Mouse (Mus musculus) midbrain, embryonic 13.5 days (tissue): ENCODE data around the gene Lingo2. TPM values are rescaled to one million over a fixed set of nuclear protein-coding genes. Genes with fewer than 3 reads are reported as not detected.

Experiments
- ATAC-seq: fragments of 200-750 bp; cut with Nextera tagmentation; 2 replicates; pipeline ENCODE4 v1.8.0; 2017; ENCODE audit warnings: mild to moderate bottlenecking, moderate TSS enrichment, moderate library complexity
- H3K27ac ChIP-seq: fragments of 300-500 bp; sonication (generic); 2 replicates; pipeline ENCODE4 v1.5.1; 2015; ENCODE audit warnings: inconsistent platforms, mild to moderate bottlenecking, moderate library complexity
- H3K27me3 ChIP-seq: fragments of 300-500 bp; sonication (generic); 2 replicates; pipeline ENCODE4 v1.6.1; 2015; ENCODE audit warnings: mild to moderate bottlenecking, inconsistent platforms
- H3K36me3 ChIP-seq: fragments of 300-500 bp; sonication (generic); 2 replicates; pipeline ENCODE4 v1.6.1; 2015; ENCODE audit warnings: mild to moderate bottlenecking, inconsistent platforms
- H3K4me1 ChIP-seq: fragments of 300-500 bp; sonication (generic); replicated peaks from 2 replicates; pipeline ENCODE4 v1.6.1; 2015; ENCODE audit warnings: inconsistent platforms
- H3K4me2 ChIP-seq: fragments of 300-500 bp; sonication (generic); replicated peaks from 2 replicates; pipeline ENCODE4 v1.6.1; 2015; ENCODE audit warnings: moderate library complexity, mild to moderate bottlenecking, inconsistent platforms
- H3K4me3 ChIP-seq: fragments of 300-500 bp; sonication (generic); replicated peaks from 2 replicates; pipeline ENCODE4 v1.5.1; 2015; ENCODE audit warnings: mild to moderate bottlenecking, inconsistent platforms
- H3K9ac ChIP-seq: fragments of 300-500 bp; sonication (generic); replicated peaks from 2 replicates; pipeline ENCODE4 v1.6.1; 2015; ENCODE audit warnings: mild to moderate bottlenecking, inconsistent platforms
- H3K9me3 ChIP-seq: fragments of 300-500 bp; sonication (generic); 2 replicates; pipeline ENCODE4 v1.6.1; 2016; ENCODE audit warnings: mild to moderate bottlenecking, inconsistent platforms
- WGBS: fragments of 180-500 bp; shearing (Covaris S2); methylation state at CpG from one replicate; pipeline ENCODE4 v1.1.7; 2015; 5-methylcytosine and 5-hydroxymethylcytosine counted together
- polyA plus RNA-seq: library from polyadenylated mRNA; unstranded; fragments of >200 nt; fragmentation: Nextera tagmentation; extraction: Ambion mirVana; gene quantifications from 2 replicates; pipeline ENCODE4 v1.2.1, GENCODE M21; 2015

Gene Lingo2
- polyA plus RNA-seq, 1 experiment from 2014 or later, result 22.5 TPM

GRCm38 (mm10) chr4:36040361-36040760, 911.2 kb downstream of the Lingo2 start:
- Histone ChIP-seq H3K9ac (no peak overlapping the region), H3K4me3 (no peak overlapping the region), H3K4me2 (no peak overlapping the region), H3K9me3 (no peaks in the 10 kb centered on the region), H3K36me3 (no peaks in the 10 kb centered on the region), H3K4me1 (no peaks in the 10 kb centered on the region), H3K27ac (no peak overlapping the region), H3K27me3 (no peaks in the 10 kb centered on the region)
- ATAC-seq, result no peak
- WGBS, result 92% methylated on average over 3 of the region's 3 CpGs

- Histone ChIP-seq H3K36me3 (no peaks in the 10 kb centered on the region), H3K27me3 (no peaks in the 10 kb centered on the region), H3K4me3 (no peak overlapping the region), H3K4me2 (no peak overlapping the region), H3K9me3 (no peaks in the 10 kb centered on the region), H3K4me1 (no peaks in the 10 kb centered on the region), H3K9ac (no peak overlapping the region), H3K27ac (no peak overlapping the region)
- WGBS, result 89% methylated on average over 2 of the region's 2 CpGs
- no peak for ATAC-seq
Observed at GRCm38 (mm10) chr4:36038742-36039141, 912.8 kb downstream of the Lingo2 start.

GRCm38 (mm10) chr4:36032039-36032438, 919.5 kb downstream of the Lingo2 start:
- WGBS, result 87% methylated on average over 5 of the region's 5 CpGs
- no peak for ATAC-seq
- H3K4me2 ChIP-seq, result no peak overlapping the region
- no peaks in the 10 kb centered on the region for H3K27me3 ChIP-seq
- no peak overlapping the region for H3K4me3 ChIP-seq
- no peak overlapping the region for H3K27ac ChIP-seq
- no peaks in the 10 kb centered on the region for H3K4me1 ChIP-seq
- H3K9ac ChIP-seq, result no peak overlapping the region
- no peaks in the 10 kb centered on the region for H3K9me3 ChIP-seq
- H3K36me3 ChIP-seq, result no peaks in the 10 kb centered on the region

- H3K27ac ChIP-seq, result no peak overlapping the region
- no peak overlapping the region for H3K4me2 ChIP-seq
- no peaks in the 10 kb centered on the region for H3K9me3 ChIP-seq
- H3K4me3 ChIP-seq, result no peak overlapping the region
- H3K4me1 ChIP-seq, result no peaks in the 10 kb centered on the region
- no peak for ATAC-seq
- WGBS, result 75% methylated on average over 4 of the region's 4 CpGs
- no peaks in the 10 kb centered on the region for H3K27me3 ChIP-seq
- H3K9ac ChIP-seq, result no peak overlapping the region
- no peaks in the 10 kb centered on the region for H3K36me3 ChIP-seq
Observed at GRCm38 (mm10) chr4:36014181-36014580, 937.4 kb downstream of the Lingo2 start.

- H3K4me3 ChIP-seq, result no peak overlapping the region
- H3K27ac ChIP-seq, result no peak overlapping the region
- H3K9ac ChIP-seq, result no peak overlapping the region
- no peak overlapping the region for H3K4me2 ChIP-seq
- 80% methylated on average over 2 of the region's 2 CpGs for WGBS
- H3K4me1 ChIP-seq, result no peaks in the 10 kb centered on the region
- H3K9me3 ChIP-seq, result no peaks in the 10 kb centered on the region
- ATAC-seq, result no peak
- H3K27me3 ChIP-seq, result no peaks in the 10 kb centered on the region
- H3K36me3 ChIP-seq, result no peaks in the 10 kb centered on the region
Observed at GRCm38 (mm10) chr4:35992005-35992763, 959.4 kb downstream of the Lingo2 start.

GRCm38 (mm10) chr4:35986012-35986411, 965.5 kb downstream of the Lingo2 start:
- H3K36me3 ChIP-seq, result no peaks in the 10 kb centered on the region
- no peaks in the 10 kb centered on the region for H3K4me1 ChIP-seq
- no peak for ATAC-seq
- no peak overlapping the region for H3K4me3 ChIP-seq
- WGBS, result 81% methylated on average over 6 of the region's 6 CpGs
- H3K27me3 ChIP-seq, result no peaks in the 10 kb centered on the region
- H3K4me2 ChIP-seq, result no peak overlapping the region
- H3K9ac ChIP-seq, result no peak overlapping the region
- no peaks in the 10 kb centered on the region for H3K9me3 ChIP-seq
- no peak overlapping the region for H3K27ac ChIP-seq

- Histone ChIP-seq H3K4me1 (no peaks in the 10 kb centered on the region; the same call in 1 of the 2 replicates), H3K27ac (no peak overlapping the region), H3K9me3 (no peaks in the 10 kb centered on the region), H3K9ac (no peak overlapping the region), H3K36me3 (no peaks in the 10 kb centered on the region), H3K4me3 (no peak overlapping the region), H3K27me3 (no peaks in the 10 kb centered on the region), H3K4me2 (no peak overlapping the region)
- no peak for ATAC-seq
- WGBS, result 39% methylated on average over 4 of the region's 4 CpGs
Observed at GRCm38 (mm10) chr4:35963532-35963931, 988.0 kb downstream of the Lingo2 start.

GRCm38 (mm10) chr4:35951894-35952293, 999.7 kb downstream of the Lingo2 start:
- no peaks in the 10 kb centered on the region for H3K4me1 ChIP-seq
- no peaks in the 10 kb centered on the region for H3K36me3 ChIP-seq
- H3K4me2 ChIP-seq, result no peak overlapping the region
- H3K9ac ChIP-seq, result no peak overlapping the region
- ATAC-seq, result no peak
- no peak overlapping the region for H3K4me3 ChIP-seq
- H3K27me3 ChIP-seq, result no peaks in the 10 kb centered on the region
- H3K27ac ChIP-seq, result no peak overlapping the region
- H3K9me3 ChIP-seq, result no peaks in the 10 kb centered on the region

GRCm38 (mm10) chr4:35951251-35951650, 1000.3 kb downstream of the Lingo2 start:
- Histone ChIP-seq H3K4me2 (no peak overlapping the region), H3K4me3 (no peak overlapping the region), H3K27me3 (no peaks in the 10 kb centered on the region), H3K4me1 (no peaks in the 10 kb centered on the region), H3K9me3 (no peaks in the 10 kb centered on the region), H3K9ac (no peak overlapping the region), H3K36me3 (no peaks in the 10 kb centered on the region), H3K27ac (no peak overlapping the region)
- WGBS, result 89% methylated on average over 3 of the region's 3 CpGs
- no peak for ATAC-seq

- H3K4me2 ChIP-seq, result no peak overlapping the region
- no peak overlapping the region for H3K27ac ChIP-seq
- H3K4me3 ChIP-seq, result no peak overlapping the region
- WGBS, result 15% methylated on average over 4 of the region's 4 CpGs
- H3K9me3 ChIP-seq, result no peaks in the 10 kb centered on the region
- H3K36me3 ChIP-seq, result no peaks in the 10 kb centered on the region
- no peak overlapping the region for H3K9ac ChIP-seq
- H3K27me3 ChIP-seq, result no peaks in the 10 kb centered on the region
- ATAC-seq, result no peak
- 0 out of 2 replicates have a peak, but pooled peaks cover 4% of the 10 kb centered on the region for H3K4me1 ChIP-seq
Observed at GRCm38 (mm10) chr4:35934056-35934661, 1017.4 kb downstream of the Lingo2 start.

GRCm38 (mm10) chr4:35927722-35928121, 1023.8 kb downstream of the Lingo2 start:
- peak; percentile 43; the same call in 1 of the 2 replicates for ATAC-seq
- no peaks in the 10 kb centered on the region for H3K4me1 ChIP-seq
- no peak overlapping the region for H3K9ac ChIP-seq
- 50% methylated on average over 2 of the region's 2 CpGs for WGBS
- H3K9me3 ChIP-seq, result no peaks in the 10 kb centered on the region
- H3K4me2 ChIP-seq, result no peak overlapping the region
- no peak overlapping the region for H3K27ac ChIP-seq
- H3K4me3 ChIP-seq, result no peak overlapping the region
- no peaks in the 10 kb centered on the region for H3K36me3 ChIP-seq
- no peaks in the 10 kb centered on the region for H3K27me3 ChIP-seq

- H3K27me3 ChIP-seq, result no peaks in the 10 kb centered on the region
- no peaks in the 10 kb centered on the region for H3K4me1 ChIP-seq
- H3K36me3 ChIP-seq, result no peaks in the 10 kb centered on the region
- H3K9me3 ChIP-seq, result no peaks in the 10 kb centered on the region
- H3K4me2 ChIP-seq, result no peak overlapping the region
- no peak overlapping the region for H3K4me3 ChIP-seq
- WGBS, result 88% methylated on average over 3 of the region's 3 CpGs
- no peak for ATAC-seq
- no peak overlapping the region for H3K27ac ChIP-seq
- H3K9ac ChIP-seq, result no peak overlapping the region
Observed at GRCm38 (mm10) chr4:35917453-35917852, 1034.1 kb downstream of the Lingo2 start.
